Mouse (Mus musculus) heart, embryonic 16.5 days (tissue): ENCODE data around the gene Stxbp1. TPM values are rescaled to one million over a fixed set of nuclear protein-coding genes. Genes with fewer than 3 reads are reported as not detected.

Experiments
- ATAC-seq: fragments of 200-750 bp; cut with Nextera tagmentation; replicated peaks from 2 replicates; pipeline ENCODE4 v1.8.0; 2017; ENCODE audit warnings: moderate number of reproducible peaks; ENCODE audit not compliant: insufficient read depth, low FRiP score; ENCODE audit errors: extremely low read depth
- H3K27ac ChIP-seq: fragments of 300-500 bp; sonication (generic); 2 replicates; pipeline ENCODE4 v1.5.1; 2014; ENCODE audit warnings: mild to moderate bottlenecking, low read length, control low read depth, moderate library complexity
- H3K27me3 ChIP-seq: fragments of 300-500 bp; sonication (generic); 2 replicates; pipeline ENCODE4 v1.6.1; 2014; ENCODE audit warnings: low read length, mixed read lengths; ENCODE audit not compliant: control insufficient read depth, insufficient read depth
- H3K36me3 ChIP-seq: fragments of 300-500 bp; sonication (generic); 2 replicates; pipeline ENCODE4 v1.6.1; 2014; ENCODE audit not compliant: control insufficient read depth, insufficient read depth
- H3K4me1 ChIP-seq: fragments of 300-500 bp; sonication (generic); 2 replicates; pipeline ENCODE4 v1.6.1; 2014; ENCODE audit warnings: low read length, mixed read lengths; ENCODE audit not compliant: control insufficient read depth, insufficient read depth
- H3K4me2 ChIP-seq: fragments of 300-500 bp; sonication (generic); 2 replicates; pipeline ENCODE4 v1.6.1; 2014; ENCODE audit warnings: low read depth, mild to moderate bottlenecking, control low read depth, low read length
- H3K4me3 ChIP-seq: fragments of 300-500 bp; sonication (generic); 2 replicates; pipeline ENCODE4 v1.5.1; 2014; ENCODE audit warnings: mild to moderate bottlenecking, control low read depth, low read length
- H3K9ac ChIP-seq: fragments of 300-500 bp; sonication (generic); 2 replicates; pipeline ENCODE4 v1.6.1; 2014; ENCODE audit warnings: low read length, control low read depth
- H3K9me3 ChIP-seq: fragments of 300-500 bp; sonication (generic); replicated peaks from 2 replicates; pipeline ENCODE4 v1.6.1; 2016; ENCODE audit warnings: low read length; ENCODE audit not compliant: control insufficient read depth
- WGBS: fragments of 180-500 bp; shearing (Covaris S2); extraction: QIAGEN DNeasy Blood & Tissue Kit; methylation state at CpG from one replicate; pipeline ENCODE4 v1.1.7; 2014; 5-methylcytosine and 5-hydroxymethylcytosine counted together
- polyA plus RNA-seq: library from polyadenylated mRNA; unstranded; fragments of >200 nt; fragmentation: Nextera tagmentation; extraction: Ambion mirVana; gene quantifications from 2 replicates; pipeline ENCODE4 v1.2.1, GENCODE M21; 2015

Stxbp1 gene
- polyA plus RNA-seq, 1 experiment from 2014 or later = 29.2 TPM

- Histone ChIP-seq H3K27me3 (no peaks in the 10 kb centered on the region), H3K9ac (no peak overlapping the region), H3K4me3 (no peak overlapping the region), H3K4me2 (no peak overlapping the region), H3K4me1 (peaks cover 4% of the 10 kb centered on the region), H3K27ac (peak overlapping the region; percentile 7; the same call in 1 of the 2 replicates), H3K36me3 (peaks cover 4% of the 10 kb centered on the region; the same call in 1 of the 2 replicates), H3K9me3 (no peaks in the 10 kb centered on the region)
- WGBS = 47% methylated on average over 6 of the region's 6 CpGs
- ATAC-seq = no peak
Observed at GRCm38 (mm10) chr2:32791297-32791696, 55.7 kb downstream of the Stxbp1 start.

- H3K4me1 ChIP-seq = peaks cover 10% of the 10 kb centered on the region
- H3K36me3 ChIP-seq = no peaks in the 10 kb centered on the region
- no peak overlapping the region for H3K4me3 ChIP-seq
- ATAC-seq = no peak
- no peaks in the 10 kb centered on the region for H3K27me3 ChIP-seq
- H3K27ac ChIP-seq = no peak overlapping the region
- 50% methylated on average over 2 of the region's 2 CpGs for WGBS
- H3K4me2 ChIP-seq = no peak overlapping the region
- no peaks in the 10 kb centered on the region for H3K9me3 ChIP-seq
- no peak overlapping the region for H3K9ac ChIP-seq
Observed at GRCm38 (mm10) chr2:32788581-32788980, 58.5 kb downstream of the Stxbp1 start.

GRCm38 (mm10) chr2:32787176-32787575 is 59.9 kb downstream of the Stxbp1 start:
- WGBS = 60% methylated on average over 6 of the region's 6 CpGs
- no peak for ATAC-seq

GRCm38 (mm10) chr2:32784048-32784681 is 62.9 kb downstream of the Stxbp1 start, which contains the start of gene Cfap157:
Gene Cfap157 (minus strand): TSS chr2:32784428.
- Histone ChIP-seq H3K4me3 (no peak within 1 kb of the TSS), H3K27me3 (no peaks in the 10 kb centered on the region), H3K4me1 (peaks cover 5% of the 10 kb centered on the region), H3K9me3 (no peaks in the 10 kb centered on the region), H3K27ac (no peak within 1 kb of the TSS), H3K9ac (no peak within 1 kb of the TSS), H3K36me3 (no peaks in the 10 kb centered on the region), H3K4me2 (no peak within 1 kb of the TSS)
- 53% methylated on average over 4 of the region's 4 CpGs for WGBS
- ATAC-seq = peak; percentile 68

More at GRCm38 (mm10) chr2:32787176-32787575, 59.9 kb downstream of the Stxbp1 start:
- Histone ChIP-seq H3K36me3 (no peaks in the 10 kb centered on the region), H3K9ac (no peak overlapping the region), H3K27ac (no peak overlapping the region), H3K4me1 (peaks cover 10% of the 10 kb centered on the region), H3K9me3 (no peaks in the 10 kb centered on the region), H3K4me2 (no peak overlapping the region), H3K4me3 (no peak overlapping the region), H3K27me3 (no peaks in the 10 kb centered on the region)

- H3K27me3 ChIP-seq = no peaks in the 10 kb centered on the region
- H3K36me3 ChIP-seq = no peaks in the 10 kb centered on the region
- no peak overlapping the region for H3K4me3 ChIP-seq
- H3K9me3 ChIP-seq = no peaks in the 10 kb centered on the region
- no peak overlapping the region for H3K27ac ChIP-seq
- H3K9ac ChIP-seq = no peak overlapping the region
- H3K4me1 ChIP-seq = peaks cover 5% of the 10 kb centered on the region
- WGBS = 75% methylated on average over 6 of the region's 6 CpGs
- H3K4me2 ChIP-seq = no peak overlapping the region
- ATAC-seq = no peak
Observed at GRCm38 (mm10) chr2:32781710-32782109, 65.3 kb downstream of the Stxbp1 start.

- no peak overlapping the region for H3K4me3 ChIP-seq
Observed at GRCm38 (mm10) chr2:32779714-32780113, 67.3 kb downstream of the Stxbp1 start.

GRCm38 (mm10) chr2:32779131-32779530 is 67.9 kb downstream of the Stxbp1 start:
- no peak overlapping the region for H3K9ac ChIP-seq
- H3K27ac ChIP-seq = no peak overlapping the region
- peaks cover 11% of the 10 kb centered on the region for H3K4me1 ChIP-seq
- no peaks in the 10 kb centered on the region for H3K27me3 ChIP-seq
- no peak overlapping the region for H3K4me2 ChIP-seq
- H3K4me3 ChIP-seq = no peak overlapping the region
- 10% methylated on average over 8 of the region's 8 CpGs for WGBS
- H3K36me3 ChIP-seq = no peaks in the 10 kb centered on the region
- ATAC-seq = no peak
- H3K9me3 ChIP-seq = no peaks in the 10 kb centered on the region

More at GRCm38 (mm10) chr2:32779714-32780113, 67.3 kb downstream of the Stxbp1 start:
- no peaks in the 10 kb centered on the region for H3K9me3 ChIP-seq
- H3K27me3 ChIP-seq = no peaks in the 10 kb centered on the region
- no peak overlapping the region for H3K9ac ChIP-seq
- peaks cover 13% of the 10 kb centered on the region for H3K4me1 ChIP-seq
- H3K27ac ChIP-seq = no peak overlapping the region
- 88% methylated on average over 6 of the region's 6 CpGs for whole genome bisulfite sequencing
- ATAC-seq = no peak
- H3K4me2 ChIP-seq = no peak overlapping the region
- no peaks in the 10 kb centered on the region for H3K36me3 ChIP-seq

GRCm38 (mm10) chr2:32778081-32778480 is 69.0 kb downstream of the Stxbp1 start:
- Histone ChIP-seq H3K27ac (no peak overlapping the region), H3K4me1 (peaks cover 8% of the 10 kb centered on the region), H3K9ac (no peak overlapping the region), H3K4me3 (no peak overlapping the region), H3K36me3 (no peaks in the 10 kb centered on the region), H3K9me3 (no peaks in the 10 kb centered on the region), H3K4me2 (no peak overlapping the region), H3K27me3 (no peaks in the 10 kb centered on the region)
- 83% methylated on average over 6 of the region's 6 CpGs for WGBS
- no peak for ATAC-seq

GRCm38 (mm10) chr2:32776192-32776591 is 70.9 kb downstream of the Stxbp1 start:
- ATAC-seq = no peak
- Histone ChIP-seq H3K27me3 (no peaks in the 10 kb centered on the region), H3K27ac (no peak overlapping the region), H3K4me2 (peak overlapping the region; percentile 76), H3K36me3 (no peaks in the 10 kb centered on the region), H3K4me3 (peak overlapping the region; percentile 58), H3K9me3 (no peaks in the 10 kb centered on the region), H3K4me1 (peaks cover 8% of the 10 kb centered on the region), H3K9ac (peak overlapping the region; percentile 49)
- 22% methylated on average over 22 of the region's 22 CpGs for WGBS
